Mouse (Mus musculus) gastrocnemius, adult 2 months (tissue): Measurements from ENCODE around the gene Top1. TPM values are rescaled to one million over a fixed set of nuclear protein-coding genes. Genes with fewer than 3 reads are reported as not detected.
A peak's percentile ranks its signal among the peaks of the same experiment; 100 is the strongest.

Experiments
- DNase-seq: peaks from one replicate; pipeline ENCODE4 v3.0.0; 2022
- H3K27ac ChIP-seq: fragments of 200-600 bp; 2 replicates; pipeline ENCODE4 v1.8.1; 2022; ENCODE audit warnings: mild to moderate bottlenecking
- H3K4me3 ChIP-seq: fragments of 200-600 bp; 2 replicates; pipeline ENCODE4 v1.8.1; 2022; ENCODE audit warnings: mild to moderate bottlenecking, moderate library complexity
- CTCF ChIP-seq: fragments of 200-600 bp; IDR thresholded peaks from 2 replicates; pipeline ENCODE4 v1.8.1; 2022; ENCODE audit warnings: antibody characterized with exemption, mild to moderate bottlenecking, moderate library complexity
- intact Hi-C: fragments of 180-260 bp; cut with DNase I; formaldehyde crosslinking; loops from one replicate; pipeline ENCODE4 v1.15.1; 2025
- microRNA-seq: library from miRNA; unstranded; fragments of <30 nt; microRNA quantifications from one replicate; pipeline ENCODE4 v1.2.0, GENCODE M21; 2021
- total RNA-seq, 2 experiments: library from RNA; stranded (reverse); gene quantifications; 2 replicates each; pipeline ENCODE4 v1.2.3; 2021

Top1 gene
- total RNA-seq, 2 experiments from 2014 or later = 39.5 to 53.2 TPM

DNA sequence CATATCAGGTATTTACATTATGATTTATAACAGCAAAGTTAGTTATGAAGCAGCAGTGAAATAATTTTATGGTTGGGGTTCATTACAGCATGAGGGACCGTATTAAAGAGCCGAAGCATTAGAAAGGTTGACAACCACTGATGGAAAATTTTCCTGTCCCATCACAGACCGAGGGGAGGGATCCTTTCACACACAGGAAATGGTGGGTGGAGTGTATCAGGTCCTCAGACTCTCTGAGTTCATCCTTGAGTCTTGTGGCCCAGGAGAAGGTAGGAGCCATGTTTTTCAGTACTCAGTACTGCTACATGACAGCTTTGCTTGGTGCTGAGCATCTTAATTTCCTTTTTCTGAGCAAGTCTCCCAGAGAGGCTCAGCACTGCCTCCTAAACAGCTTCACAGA is 118.1 kb downstream of the Top1 start:
- intact Hi-C loops = loop anchor here (5.0 kb wide), 1 partner anchor 38 kb away; no protein-coding TSS in a partner anchor

DNA sequence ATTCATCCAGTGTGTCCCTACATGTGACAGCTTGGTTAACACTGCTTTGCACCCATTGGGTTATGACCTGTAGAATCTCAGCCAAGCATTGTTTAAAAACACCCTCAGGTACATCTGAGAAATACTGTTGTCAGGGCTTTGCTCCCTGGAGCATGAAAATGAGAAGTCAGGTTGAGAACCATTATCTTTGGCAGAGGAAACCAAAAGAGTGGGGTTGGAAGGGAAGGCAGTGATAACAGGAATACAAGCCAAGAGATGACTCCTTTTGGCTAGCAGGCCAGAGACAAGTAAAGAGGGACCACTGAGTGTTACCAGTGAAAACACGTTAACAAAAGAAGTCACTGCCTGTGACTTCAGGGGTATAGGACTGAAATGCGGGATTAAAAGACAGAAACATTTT is 118.7 kb downstream of the Top1 start:
- TF ChIP-seq CTCF = no peak
- no peak overlapping the region for H3K4me3 ChIP-seq
- intact Hi-C loops = loop anchor here (5.0 kb wide), 1 partner anchor 38 kb away; no protein-coding TSS in a partner anchor
- DNase-seq = no peak
- peak overlapping the region; percentile 85 for H3K27ac ChIP-seq

More for the DNA sequence above, 118.1 kb downstream of the Top1 start:
- DNase-seq = peak; percentile 3
- Histone ChIP-seq H3K27ac (peak overlapping the region; percentile 85), H3K4me3 (no peak overlapping the region)
- no peak for TF ChIP-seq CTCF

DNA sequence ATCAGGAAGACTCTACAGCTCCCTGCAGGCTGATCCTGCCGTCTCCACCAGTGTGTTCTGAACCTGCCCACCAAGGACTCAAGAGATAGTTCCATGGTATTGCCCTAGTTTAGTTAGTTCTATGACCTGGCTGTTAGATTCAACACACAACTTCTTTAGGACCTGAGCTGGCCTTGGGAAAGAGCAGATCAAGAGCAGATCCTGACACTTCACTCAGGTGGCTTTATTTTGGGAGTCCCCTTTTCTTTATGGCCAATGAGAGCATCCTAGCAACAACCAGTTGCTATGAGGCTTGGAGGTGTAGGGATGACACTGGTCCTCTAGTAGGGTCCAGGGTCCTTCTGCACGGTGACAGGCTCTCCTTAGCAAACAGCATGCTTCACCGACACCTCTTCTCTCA is 119.4 kb downstream of the Top1 start:
- no peak for TF ChIP-seq CTCF
- peak; percentile 6 for DNase-seq
- intact Hi-C loops = no loop called here
- Histone ChIP-seq H3K27ac (peak overlapping the region; percentile 85), H3K4me3 (no peak overlapping the region)

DNA sequence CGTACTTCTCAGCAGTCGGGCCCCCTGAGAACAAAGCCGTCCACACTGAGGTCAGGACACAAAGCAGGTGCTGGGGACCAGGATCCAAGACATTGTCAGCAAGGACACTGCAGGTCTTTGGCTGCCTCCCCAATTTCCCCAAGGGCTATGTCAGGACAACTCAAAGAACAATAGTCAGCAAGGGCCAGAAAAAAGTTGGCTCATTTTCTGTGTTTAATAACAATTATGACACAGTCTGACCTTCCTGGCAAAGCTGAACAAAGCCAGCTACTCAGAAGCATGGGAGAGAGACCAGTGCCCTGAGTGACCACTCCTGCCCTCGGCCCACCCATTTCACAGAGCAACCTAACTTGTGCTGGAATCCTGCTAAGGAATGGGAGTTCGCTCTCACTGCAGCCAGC is 120.7 kb downstream of the Top1 start:
- no peak overlapping the region for H3K4me3 ChIP-seq
- DNase-seq = peak; percentile 68
- TF ChIP-seq CTCF = no peak
- peak overlapping the region; percentile 85 for H3K27ac ChIP-seq
- intact Hi-C loops = no loop called here

DNA sequence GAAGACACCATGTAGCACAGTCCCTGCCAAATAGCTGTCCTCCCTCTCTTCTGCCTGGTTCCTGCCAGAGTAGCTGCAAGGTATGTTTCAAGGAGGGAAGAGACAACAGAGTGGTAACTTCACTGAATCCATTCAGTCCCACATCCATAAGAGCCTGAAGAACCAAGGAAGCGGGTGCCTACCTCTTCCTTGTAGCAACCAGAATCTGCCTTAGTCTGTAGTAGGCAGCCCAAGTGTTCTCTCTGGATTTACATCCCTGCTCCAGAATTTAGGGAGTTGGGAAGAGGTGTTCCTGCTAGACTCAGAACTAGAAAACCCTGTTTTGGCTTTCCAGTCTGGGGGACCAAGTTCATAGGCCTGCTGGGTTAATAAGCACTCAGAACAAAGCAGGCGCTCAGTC is 121.5 kb downstream of the Top1 start:
- no peak overlapping the region for H3K4me3 ChIP-seq
- TF ChIP-seq CTCF = no peak
- DNase-seq = peak; percentile 7
- peak overlapping the region; percentile 85 for H3K27ac ChIP-seq
- intact Hi-C loops = no loop called here

DNA sequence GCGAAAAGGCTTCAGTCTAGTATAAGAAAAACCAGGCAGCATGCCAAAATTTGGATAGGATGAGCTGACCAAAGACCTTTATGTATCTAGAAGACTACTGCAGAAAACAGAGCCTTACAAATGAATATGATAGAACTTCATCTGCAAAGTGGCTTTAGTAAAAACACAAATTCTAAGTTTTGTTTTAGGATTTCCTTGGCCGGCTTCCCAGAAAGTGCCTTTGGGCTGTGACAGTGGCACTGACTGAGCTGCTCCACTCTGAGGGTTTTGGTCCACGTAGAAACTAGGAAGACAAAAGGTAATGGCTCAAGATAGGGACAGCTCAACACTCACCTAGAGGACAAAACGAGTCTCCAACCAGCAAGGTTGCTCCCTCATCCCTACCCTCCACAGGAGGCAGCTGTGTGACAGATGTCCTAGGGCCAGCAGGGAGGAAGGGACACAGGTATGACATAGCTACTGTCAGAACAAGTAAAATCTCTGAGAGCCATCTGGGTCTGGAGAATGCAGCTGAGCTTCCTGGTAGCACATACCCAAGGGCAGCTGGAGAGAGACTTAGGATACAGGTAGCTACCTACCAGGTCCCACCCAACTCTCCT is 122.5 kb downstream of the Top1 start:
- Histone ChIP-seq H3K4me3 (no peak overlapping the region), H3K27ac (peak overlapping the region; percentile 85)
- DNase-seq = peak; percentile 14
- intact Hi-C loops = no loop called here
- no peak for TF ChIP-seq CTCF

DNA sequence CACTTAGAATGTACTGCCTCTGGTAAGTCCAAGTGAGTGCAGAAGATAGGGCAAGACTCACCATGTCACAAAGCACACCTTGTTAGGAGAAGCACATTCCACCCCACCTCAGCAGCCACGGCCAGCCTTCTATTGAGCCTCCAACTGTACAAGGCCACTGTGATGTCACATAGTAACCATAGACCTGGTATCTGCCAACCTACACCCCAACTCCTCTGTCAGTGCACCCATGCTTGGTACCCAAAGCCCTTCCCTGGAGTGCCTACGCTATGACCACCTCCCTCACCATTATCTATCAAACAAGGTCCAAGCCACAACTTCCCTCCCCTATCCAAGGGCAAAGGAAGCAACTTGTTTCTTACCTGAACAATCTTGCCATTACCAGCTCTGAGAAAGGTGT is 123.3 kb downstream of the Top1 start:
- no peak overlapping the region for H3K4me3 ChIP-seq
- TF ChIP-seq CTCF = no peak
- DNase-seq = peak; percentile 4
- H3K27ac ChIP-seq = peak overlapping the region; percentile 85; the same call in 1 of the 2 replicates
- intact Hi-C loops = no loop called here

DNA sequence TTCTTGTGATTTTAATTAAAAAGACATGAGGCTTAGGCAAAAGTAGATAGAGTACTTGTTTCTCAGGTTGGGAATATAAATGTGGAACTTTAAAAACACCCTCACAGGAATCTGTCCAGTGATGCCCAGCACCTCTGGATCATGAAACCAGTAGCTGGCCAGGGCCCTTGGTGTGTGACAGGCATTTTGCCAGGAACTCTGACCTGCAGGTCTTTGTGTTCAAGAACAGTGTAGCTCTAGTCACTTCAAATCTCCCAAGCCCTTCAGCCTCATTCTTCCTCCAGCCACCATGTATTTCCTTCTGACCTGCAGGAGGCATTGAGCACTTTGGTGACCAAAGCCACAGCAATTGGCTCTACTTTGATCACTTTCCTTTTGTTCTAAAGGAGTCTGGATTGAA is 124.7 kb downstream of the Top1 start:
- DNase-seq = peak; percentile 16
- peak overlapping the region; percentile 13; the same call in 1 of the 2 replicates for H3K27ac ChIP-seq
- intact Hi-C loops = no loop called here

DNA sequence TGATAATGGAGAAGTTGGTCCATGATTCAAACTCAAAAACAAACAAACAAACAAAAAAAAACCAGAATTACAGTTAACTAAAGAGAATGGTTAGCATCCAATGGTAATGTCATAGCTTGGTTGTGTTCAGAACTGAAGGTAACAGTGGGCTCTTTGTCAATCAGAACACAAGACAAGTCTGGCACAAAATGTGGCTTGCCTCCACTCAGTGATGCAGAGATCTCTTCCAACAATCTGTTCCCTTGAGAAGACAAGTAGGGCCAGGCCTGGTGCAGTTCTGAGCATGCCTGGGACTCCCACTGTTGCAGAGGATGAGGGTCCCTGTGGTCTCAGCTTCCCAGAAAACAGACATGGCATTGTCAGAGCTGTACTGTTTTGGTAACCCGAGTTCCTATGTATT is 125.2 kb downstream of the Top1 start:
- TF ChIP-seq CTCF = no peak
- H3K4me3 ChIP-seq = no peak overlapping the region
- DNase-seq = peak; percentile 11
- intact Hi-C loops = no loop called here
- H3K27ac ChIP-seq = no peak overlapping the region

More for the DNA sequence above, 124.7 kb downstream of the Top1 start:
- H3K4me3 ChIP-seq = no peak overlapping the region
- no peak for TF ChIP-seq CTCF

DNA sequence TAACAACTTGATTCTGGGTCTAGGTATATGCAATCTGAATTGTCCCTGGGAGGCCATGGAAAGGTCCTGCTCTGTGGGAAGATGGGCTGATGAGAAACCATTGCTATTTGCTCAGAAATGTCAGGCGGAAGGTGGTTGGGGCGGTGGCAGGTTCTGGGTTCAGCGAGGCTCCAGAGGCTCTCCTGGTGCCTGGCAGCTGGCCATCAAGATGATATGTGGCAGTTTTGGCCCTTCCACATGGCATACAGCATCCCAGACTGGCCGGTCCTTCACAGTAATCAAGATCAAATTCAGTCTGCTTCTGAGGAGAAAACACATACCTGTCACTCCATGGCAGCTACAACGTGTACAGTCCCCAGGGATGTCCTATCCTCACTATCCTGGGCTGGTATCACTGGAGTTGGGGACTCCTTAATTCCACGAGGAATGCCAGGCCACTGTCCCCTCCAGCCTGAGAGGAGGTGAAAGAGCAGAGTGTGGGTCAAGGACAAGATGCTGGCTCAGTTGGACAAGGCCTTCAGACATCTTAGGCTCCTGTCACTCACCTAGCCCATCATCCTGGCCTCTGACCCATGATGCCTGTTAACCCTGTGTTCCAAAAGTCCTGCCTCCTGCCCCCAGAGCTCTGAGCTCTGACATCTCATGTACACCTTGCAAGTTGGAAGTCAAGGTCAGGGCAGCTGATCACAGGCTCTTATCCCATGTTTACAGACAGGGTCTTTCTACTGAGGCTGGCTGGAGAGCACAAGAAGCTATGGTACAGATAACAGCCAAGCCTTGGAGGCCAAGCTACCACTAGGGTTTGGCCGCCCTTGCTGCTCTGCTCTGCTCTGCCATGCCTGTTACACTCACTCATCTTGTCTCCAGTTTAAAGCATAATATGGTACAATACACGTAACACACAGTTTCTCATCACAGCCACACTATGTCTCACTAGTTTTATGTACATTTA is 125.9 kb downstream of the Top1 start:
- intact Hi-C loops = no loop called here
- Histone ChIP-seq H3K4me3 (no peak overlapping the region), H3K27ac (no peak overlapping the region)
- TF ChIP-seq CTCF = no peak
- DNase-seq = peak; percentile 16

Small RNA genes lying within 50 kb of the gene (microRNA-seq; reads per million reads assigned to microRNA genes)
- gene Gm23968 = not detected

Other genes with a start within 250 kb of the Top1 start
- gene Plcg1, start 85.4 kb downstream of the Top1 start, total RNA-seq = 10 to 100 TPM; 24.9 to 25.3 TPM
- 10 to 100 TPM; 24.2 to 29.0 TPM for gene Zhx3, start 227.1 kb downstream of the Top1 start, total RNA-seq
- 1 to 10 TPM; 3.2 to 5.0 TPM for gene Lpin3, start 234.8 kb downstream of the Top1 start, total RNA-seq